Mouse (Mus musculus): Measurements from ENCODE around the gene Tmem45b.

Gene Tmem45b

DNA sequence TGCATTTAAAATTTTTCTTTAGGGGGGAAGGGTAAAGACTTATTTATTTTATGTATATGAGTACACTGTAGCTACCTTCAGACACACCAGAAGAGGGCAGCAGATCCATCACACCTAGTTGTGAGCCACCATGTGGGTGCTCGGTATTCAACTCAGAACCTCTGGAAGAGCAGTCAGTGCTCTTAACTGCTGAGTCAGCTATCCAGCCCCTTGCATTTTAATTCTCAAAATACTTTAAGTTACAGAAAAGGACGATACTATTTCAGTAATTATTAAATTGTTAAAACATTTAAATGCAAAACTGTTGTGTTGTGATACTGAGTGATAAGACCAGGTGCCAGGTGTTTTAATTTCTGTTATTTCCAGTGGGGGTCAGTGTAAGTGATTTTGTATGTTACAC lies 60.0 kb downstream of the Tmem45b start:
- no peak for DNase-seq (ENCODE audit: low spot score in 2 of 2)

DNA sequence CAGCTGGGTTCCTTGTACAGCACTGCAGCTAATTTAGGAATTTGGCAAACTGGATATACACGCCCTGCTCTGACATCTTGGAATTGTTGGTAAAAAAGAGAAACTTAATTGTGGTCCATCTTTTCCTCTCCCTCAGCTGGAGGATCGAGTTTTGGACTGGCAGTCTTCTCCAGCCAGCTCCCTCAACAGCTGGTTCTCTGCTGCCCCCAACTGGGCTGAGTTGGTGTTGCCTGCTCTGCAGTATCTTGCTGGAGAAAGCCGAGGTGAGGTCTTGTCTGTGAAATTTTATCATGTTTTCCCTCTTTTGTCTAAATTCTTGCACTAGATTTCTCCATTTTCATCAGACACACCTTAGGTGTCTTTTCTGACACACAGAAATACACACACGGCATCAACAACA lies 63.8 kb downstream of the Tmem45b start:
- DNase-seq (ENCODE audit: low spot score in 2 of 2), result peak; percentile 41 to 73

DNA sequence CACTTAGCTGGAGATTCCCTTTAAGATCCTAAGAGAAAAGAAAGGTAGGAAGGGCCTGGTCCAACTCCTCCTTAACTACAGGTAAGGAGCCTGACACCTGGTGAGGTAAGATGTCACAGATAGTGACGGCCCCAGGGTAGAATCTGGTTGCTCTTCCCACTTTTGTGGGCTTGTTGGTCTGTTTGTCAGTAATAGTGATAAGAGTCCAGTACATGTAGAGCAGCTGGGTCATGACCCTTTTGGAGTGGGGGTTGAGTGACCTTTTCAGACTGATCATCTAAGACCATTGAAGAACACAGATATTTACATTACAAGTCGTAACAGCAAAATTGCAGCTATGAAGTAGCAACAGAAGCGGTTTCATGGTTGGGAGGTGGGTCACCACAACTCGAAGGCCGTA lies 77.1 kb downstream of the Tmem45b start:
- DNase-seq (ENCODE audit: low spot score in 2 of 2), result no peak

DNA sequence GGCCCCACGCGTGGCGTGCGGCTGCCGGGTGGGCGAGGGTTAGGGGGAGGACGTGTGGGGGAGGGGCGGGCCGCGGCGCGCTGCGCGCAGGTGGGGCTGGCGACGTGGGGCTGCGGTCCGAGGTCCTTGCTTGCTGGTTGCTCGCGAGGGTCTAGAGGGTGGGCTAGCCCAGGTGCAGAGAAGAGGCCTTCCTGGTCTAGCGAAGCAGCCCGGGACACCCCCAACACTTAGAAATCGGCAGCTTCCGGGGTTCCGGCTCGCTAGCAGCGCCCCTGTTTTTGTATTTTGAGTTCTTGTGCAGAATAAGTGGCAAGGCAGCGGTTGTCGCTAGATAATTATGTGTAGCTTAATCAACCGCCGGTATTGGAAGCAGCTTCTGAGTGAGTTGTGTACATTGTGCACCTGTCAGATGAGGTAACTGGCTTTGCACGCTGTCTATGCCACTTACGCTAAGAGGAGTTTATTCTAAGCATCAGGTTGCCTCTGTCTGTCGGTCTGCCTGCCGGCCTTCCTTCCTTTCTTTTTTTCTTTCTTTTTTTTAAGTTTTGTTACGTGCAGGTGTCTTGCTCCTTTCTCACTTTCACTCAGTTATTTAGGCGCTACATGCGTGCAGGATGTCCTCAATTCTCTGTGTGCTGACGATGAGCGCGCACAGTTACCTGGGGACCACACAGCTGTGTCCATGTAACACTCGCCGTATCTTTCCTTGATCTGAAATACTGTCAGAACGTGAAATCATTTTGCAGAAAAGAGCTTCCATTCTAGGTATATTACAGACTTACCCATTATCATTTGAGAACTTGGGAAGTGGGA lies 77.7 kb downstream of the Tmem45b start:
- peak in 1 of 2 experiments; percentile 14 for DNase-seq (ENCODE audit: low spot score in 2 of 2)

DNA sequence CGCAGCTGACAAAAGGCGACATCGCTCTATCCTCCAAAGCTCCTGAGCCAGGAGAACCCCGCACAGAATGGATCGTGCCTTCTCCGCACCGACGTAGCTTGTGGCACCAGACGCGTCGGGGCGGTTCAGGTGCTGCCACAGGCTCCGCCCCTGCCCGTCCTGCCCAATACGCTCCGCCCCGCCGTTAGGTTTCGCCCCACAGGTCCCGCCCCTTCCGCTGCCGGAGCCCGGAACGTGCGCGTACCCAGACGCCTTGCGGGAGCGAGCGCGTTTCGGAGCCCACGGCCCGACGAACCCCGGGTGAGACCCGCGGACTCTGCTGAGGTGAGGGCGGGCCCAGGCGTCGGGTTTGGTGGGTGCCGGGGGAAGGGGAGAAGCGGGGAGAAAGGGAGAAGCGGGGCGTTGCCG lies 78.3 kb downstream of the Tmem45b start, which contains the start of gene Nfrkb:
Nfrkb (plus strand) TSS at position 246 of the 408 bp plus-strand sequence.
- DNase-seq (ENCODE audit: low spot score in 2 of 2), result peak; percentile 91 to 94

DNA sequence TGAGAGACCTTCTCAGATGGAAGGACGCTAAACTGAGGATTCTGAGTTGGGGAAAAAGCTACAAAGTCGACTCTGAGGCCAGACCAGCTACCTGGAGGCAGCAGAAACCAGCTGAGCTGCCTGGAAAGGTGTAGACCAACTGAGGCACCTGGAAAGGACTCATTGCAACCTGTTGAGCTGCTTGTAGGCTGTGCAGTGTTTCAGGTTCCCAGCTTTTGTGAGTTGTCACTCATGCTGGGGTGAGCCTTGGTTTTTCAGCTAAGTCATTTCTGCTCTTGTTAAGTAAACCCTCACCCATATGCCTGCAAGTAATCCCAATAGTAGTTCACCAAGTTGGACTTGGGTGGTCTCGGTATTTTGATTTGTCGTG lies 78.8 kb downstream of the Tmem45b start:
- DNase-seq (ENCODE audit: low spot score in 2 of 2), result peak in 1 of 2 experiments; percentile 16

DNA sequence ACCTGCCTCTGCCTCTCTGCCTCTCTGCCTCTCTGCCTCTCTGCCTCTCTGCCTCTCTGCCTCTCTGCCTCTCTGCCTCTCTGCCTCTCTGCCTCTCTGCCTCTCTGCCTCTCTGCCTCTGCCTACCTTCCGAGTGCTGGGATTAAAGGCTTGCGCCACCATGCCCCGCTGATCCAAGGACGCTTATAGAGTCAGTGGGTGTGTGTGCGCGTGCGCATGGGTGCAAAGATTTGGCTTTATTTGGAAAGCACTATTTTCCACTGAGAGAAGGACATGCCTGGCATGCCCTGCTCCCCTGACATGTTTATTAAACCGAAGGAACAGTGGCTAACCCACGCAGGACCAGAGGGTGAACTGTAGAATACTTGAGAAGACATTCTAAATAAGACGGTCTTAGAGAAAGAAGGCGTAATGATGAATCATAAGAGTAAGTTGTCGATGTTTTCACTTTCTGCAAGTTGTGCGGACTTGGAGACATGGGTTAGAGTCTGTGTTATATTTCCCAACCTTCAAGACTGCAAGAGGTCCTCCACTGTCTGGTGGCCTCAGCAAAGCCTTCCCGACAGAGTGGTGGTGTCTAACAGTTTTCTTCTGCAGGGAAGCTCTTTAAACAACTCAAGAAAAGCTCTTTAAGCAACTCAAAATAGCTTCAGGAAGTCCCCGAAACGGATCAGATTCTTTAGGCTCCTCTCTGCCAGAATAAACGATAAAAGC lies 79.3 kb downstream of the Tmem45b start:
- no peak for DNase-seq (ENCODE audit: low spot score in 2 of 2)

DNA sequence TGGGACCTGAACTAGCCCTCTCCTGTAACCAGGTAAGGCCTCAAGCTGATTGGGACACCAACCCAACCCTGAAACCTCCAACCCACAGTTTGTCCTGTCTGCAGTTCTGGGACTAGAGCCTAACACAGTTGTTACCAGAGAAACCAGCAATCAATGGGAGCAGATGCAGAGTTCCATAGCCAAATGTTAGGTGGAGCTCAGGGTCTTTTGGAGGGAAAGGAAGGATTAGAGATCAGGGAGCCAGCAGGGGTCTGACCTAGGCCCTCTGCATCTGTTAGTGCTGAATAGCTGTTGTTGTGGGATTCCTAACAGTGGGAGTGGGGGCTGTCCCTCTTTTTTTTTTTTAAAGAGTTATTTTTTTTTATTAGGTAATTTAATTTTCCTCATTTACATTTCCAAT lies 87.6 kb downstream of the Tmem45b start:
- no peak for DNase-seq (ENCODE audit: low spot score in 2 of 2)

All from urinary bladder, adult 18-20 months (tissue).